ENCODE assay signal across 8 mouse cellular contexts in the genomic region with DNA sequence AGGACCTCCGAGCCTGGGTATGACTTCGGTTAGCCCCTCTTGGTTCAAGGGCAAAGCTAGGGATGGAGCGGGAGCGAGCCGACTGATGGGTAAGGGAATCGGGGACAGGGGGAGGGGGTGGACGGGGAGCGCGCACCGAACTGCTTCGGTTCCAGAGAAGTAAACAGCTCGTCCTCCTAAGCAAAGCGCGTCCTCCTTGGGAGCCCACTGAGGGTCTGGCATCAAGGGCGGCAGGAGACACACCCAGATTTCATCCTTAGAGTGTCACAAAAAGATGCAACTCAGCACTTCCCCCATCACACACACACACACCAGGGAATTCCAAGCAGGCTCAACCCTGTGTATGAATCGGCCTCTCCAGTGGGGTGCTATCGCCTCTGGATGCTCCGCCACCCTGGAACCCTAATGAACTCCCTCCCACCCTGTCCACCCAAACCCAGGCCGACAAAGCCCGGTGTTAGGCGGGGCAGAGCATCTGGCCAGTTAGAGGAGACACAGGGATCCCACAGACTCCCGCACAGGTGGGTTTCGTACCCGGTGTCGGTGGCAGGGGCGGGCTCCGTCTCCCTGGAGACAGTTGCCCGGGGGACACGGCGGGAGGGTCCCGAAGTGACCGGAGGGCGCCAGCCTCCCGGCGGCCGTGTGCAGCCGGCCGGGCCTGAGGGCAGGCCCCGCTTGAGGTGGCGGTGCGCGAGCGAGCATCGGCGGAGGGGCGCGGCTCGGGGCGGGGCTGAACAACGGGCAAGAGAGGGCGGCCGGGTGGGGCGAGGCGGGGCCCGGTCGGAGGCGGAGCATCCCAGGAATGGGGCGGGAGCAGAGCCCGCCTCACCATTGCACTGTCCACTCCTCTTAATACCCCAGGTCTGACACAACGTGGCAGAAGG. TPM values are rescaled to one million over a fixed set of nuclear protein-coding genes. Genes with fewer than 3 reads are reported as not detected.
DNase-seq lines count a peak whose midpoint lies in the region; ATAC-seq and TF ChIP-seq lines count a peak whose summit lies in the region.

No protein-coding gene starts in this region.

- H3K79me2 ChIP-seq in myocyte (ENCODE audit: control insufficient read depth, insufficient read depth): no peaks in the 10 kb centered on the region

- H3ac ChIP-seq in myocyte (ENCODE audit: control insufficient read depth, insufficient read length): no peak overlapping the region

- peak; percentile 64 for DNase-seq in thymus, postnatal 4 days
- DNase-seq in thymus, postnatal 14 days: no peak
- DNase-seq in kidney, postnatal 0 days (ENCODE audit: low spot score): peak; percentile 83

- 1% methylated on average over 47 of the region's 60 CpGs for WGBS in heart, embryonic 13.5 days
- WGBS in kidney, postnatal 0 days: 1% methylated on average over 60 of the region's 60 CpGs
- WGBS in liver, embryonic 12.5 days (ENCODE audit: insufficient replicate concordance): 13% methylated on average over 59 of the region's 60 CpGs
- 5% methylated on average over 59 of the region's 60 CpGs for WGBS in stomach, embryonic 15.5 days

- H3K36me3 ChIP-seq in erythroblast, embryonic 14.5 days (ENCODE audit: control insufficient read depth): no peaks in the 10 kb centered on the region
- 0 out of 2 replicates have a peak, but pooled peaks cover 4% of the 10 kb centered on the region for H3K36me3 ChIP-seq in heart, embryonic 13.5 days
- H3K36me3 ChIP-seq in kidney, postnatal 0 days (ENCODE audit: insufficient read depth, low read length): no peaks in the 10 kb centered on the region
- peaks cover 24% of the 10 kb centered on the region for H3K36me3 ChIP-seq in liver, embryonic 12.5 days
- H3K36me3 ChIP-seq in myocyte (ENCODE audit: control insufficient read depth, insufficient read depth): no peaks in the 10 kb centered on the region
- H3K36me3 ChIP-seq in stomach, embryonic 15.5 days: no peaks in the 10 kb centered on the region

- peak overlapping the region; percentile 74 for H3K9ac ChIP-seq in heart, embryonic 13.5 days
- H3K9ac ChIP-seq in kidney, postnatal 0 days (ENCODE audit: low read depth, low read length): peak overlapping the region; percentile 57
- H3K9ac ChIP-seq in liver, embryonic 12.5 days: peak overlapping the region; percentile 60
- 0 out of 2 replicates have a peak overlapping the region, but pooled peaks have one; percentile 17 for H3K9ac ChIP-seq in stomach, embryonic 15.5 days

- H3K4me3 ChIP-seq in erythroblast, embryonic 14.5 days (replicated peaks): peak overlapping the region; percentile 51
- H3K4me3 ChIP-seq in heart, embryonic 13.5 days: peak overlapping the region; percentile 66
- H3K4me3 ChIP-seq in kidney, postnatal 0 days (replicated peaks; ENCODE audit: low read depth, low read length): peak overlapping the region; percentile 48
- peak overlapping the region; percentile 57 for H3K4me3 ChIP-seq in liver, embryonic 12.5 days
- peak overlapping the region; percentile 19 for H3K4me3 ChIP-seq in myocyte
- H3K4me3 ChIP-seq in stomach, embryonic 15.5 days (replicated peaks): peak overlapping the region; percentile 55

- no peak overlapping the region for H3K27ac ChIP-seq in heart, embryonic 13.5 days (replicated peaks)
- H3K27ac ChIP-seq in kidney, postnatal 0 days: no peak overlapping the region
- H3K27ac ChIP-seq in liver, embryonic 12.5 days: no peak overlapping the region
- no peak overlapping the region for H3K27ac ChIP-seq in stomach, embryonic 15.5 days

- H3K4me1 ChIP-seq in erythroblast, embryonic 14.5 days (ENCODE audit: control insufficient read depth): peaks cover 14% of the 10 kb centered on the region
- H3K4me1 ChIP-seq in heart, embryonic 13.5 days: peaks cover 16% of the 10 kb centered on the region
- 0 out of 2 replicates have a peak, but pooled peaks cover 6% of the 10 kb centered on the region for H3K4me1 ChIP-seq in kidney, postnatal 0 days (replicated peaks; ENCODE audit: insufficient read depth, low read length)
- H3K4me1 ChIP-seq in liver, embryonic 12.5 days: peaks cover 19% of the 10 kb centered on the region
- peaks cover 9% of the 10 kb centered on the region; the same call in 1 of the 2 replicates for H3K4me1 ChIP-seq in stomach, embryonic 15.5 days

- peaks cover 15% of the 10 kb centered on the region for H3K27me3 ChIP-seq in erythroblast, embryonic 14.5 days (ENCODE audit: control insufficient read depth)
- peaks cover 28% of the 10 kb centered on the region for H3K27me3 ChIP-seq in heart, embryonic 13.5 days (replicated peaks)
- peaks cover 8% of the 10 kb centered on the region; the same call in 1 of the 2 replicates for H3K27me3 ChIP-seq in kidney, postnatal 0 days (ENCODE audit: insufficient read depth, low read length)
- peaks cover 23% of the 10 kb centered on the region for H3K27me3 ChIP-seq in liver, embryonic 12.5 days (replicated peaks)
- H3K27me3 ChIP-seq in myocyte (ENCODE audit: control insufficient read depth, insufficient read depth, insufficient read length): peaks cover 4% of the 10 kb centered on the region
- peaks cover 13% of the 10 kb centered on the region for H3K27me3 ChIP-seq in stomach, embryonic 15.5 days (replicated peaks)

- TF ChIP-seq CTCF in kidney, postnatal 0 days (IDR thresholded peaks at IDR 0.05; ENCODE audit: low read depth): no peak

- peak; percentile 77 for ATAC-seq in heart, embryonic 13.5 days (ENCODE audit: extremely low read depth, insufficient number of reproducible peaks, low FRiP score, low TSS enrichment)
- peak; percentile 86 for ATAC-seq in kidney, postnatal 0 days (replicated peaks; ENCODE audit: low FRiP score, low read depth)
- ATAC-seq in liver, embryonic 12.5 days: peak; percentile 95
- peak; percentile 89 for ATAC-seq in stomach, embryonic 15.5 days (ENCODE audit: insufficient read depth, low FRiP score, low read depth)

- no peaks in the 10 kb centered on the region for H3K9me3 ChIP-seq in erythroblast, embryonic 14.5 days (ENCODE audit: control insufficient read depth, low read length)
- H3K9me3 ChIP-seq in heart, embryonic 13.5 days: no peaks in the 10 kb centered on the region
- H3K9me3 ChIP-seq in kidney, postnatal 0 days (replicated peaks; ENCODE audit: low read length): no peaks in the 10 kb centered on the region
- H3K9me3 ChIP-seq in liver, embryonic 12.5 days (replicated peaks): no peaks in the 10 kb centered on the region
- H3K9me3 ChIP-seq in stomach, embryonic 15.5 days: no peaks in the 10 kb centered on the region

- peak; percentile 71 for TF ChIP-seq POLR2A in myocyte (IDR thresholded peaks at IDR 0.05; ENCODE audit: insufficient read length, low read depth)

- H3K4me2 ChIP-seq in heart, embryonic 13.5 days: peak overlapping the region; percentile 90
- peak overlapping the region; percentile 79 for H3K4me2 ChIP-seq in kidney, postnatal 0 days (ENCODE audit: low read length)
- peak overlapping the region; percentile 84 for H3K4me2 ChIP-seq in liver, embryonic 12.5 days
- H3K4me2 ChIP-seq in myocyte (ENCODE audit: low read depth): peak overlapping the region; percentile 62
- H3K4me2 ChIP-seq in stomach, embryonic 15.5 days: peak overlapping the region; percentile 96

TF ChIP-seq in myocyte, 11 proteins besides CTCF, POLR2A, EP300 and RAD21:
- TF ChIP-seq MYOG (IDR thresholded peaks at IDR 0.05; ENCODE audit: control insufficient read depth in 1 of 3, insufficient read depth in 1 of 3, insufficient read length in 2 of 3, low read depth in 2 of 3) (peak in 1 of 3 experiments; percentile 18), REST (IDR thresholded peaks at IDR 0.05; ENCODE audit: insufficient read depth, insufficient read length) (no peak)

RNA-seq across cellular contexts. Expression of gene Pik3cd, which starts 26.8 kb away (rescaled TPM):
- polyA plus RNA-seq in erythroblast, embryonic 14.5 days (2012): 0.13 and 0.31 TPM in 2 replicates
- 3.0 and 3.1 TPM in 2 replicates for polyA plus RNA-seq in heart, embryonic 13.5 days (2015; fragmentation: Nextera tagmentation; extraction: Ambion mirVana)
- 3.6 and 3.8 TPM in 2 replicates for polyA plus RNA-seq in kidney, postnatal 0 days (2015; fragmentation: Nextera tagmentation; extraction: Ambion mirVana)
- 7.6 and 8.9 TPM in 2 replicates for polyA plus RNA-seq in liver, embryonic 12.5 days (2016; fragmentation: Nextera tagmentation; extraction: Ambion mirVana)
- polyA plus RNA-seq in myocyte (2012; fragmentation: generic; extraction: Trizol): 1.4 TPM
- 5.0 and 5.1 TPM in 2 replicates for polyA plus RNA-seq in stomach, embryonic 15.5 days (2015; fragmentation: Nextera tagmentation; extraction: Ambion mirVana)

Comparison
In these comparisons a context has a peak if more than half of its experiments do, and no peak if none do; other contexts are left out.
1. H3K9ac ChIP-seq: peak in every context shown above with its lines; median percentile 74 in heart, embryonic 13.5 days; 60 in liver, embryonic 12.5 days; 57 in kidney, postnatal 0 days; 17 in stomach, embryonic 15.5 days.